Mouse (Mus musculus): ENCODE results near the gene Rbm4b.

Gene Rbm4b

DNA sequence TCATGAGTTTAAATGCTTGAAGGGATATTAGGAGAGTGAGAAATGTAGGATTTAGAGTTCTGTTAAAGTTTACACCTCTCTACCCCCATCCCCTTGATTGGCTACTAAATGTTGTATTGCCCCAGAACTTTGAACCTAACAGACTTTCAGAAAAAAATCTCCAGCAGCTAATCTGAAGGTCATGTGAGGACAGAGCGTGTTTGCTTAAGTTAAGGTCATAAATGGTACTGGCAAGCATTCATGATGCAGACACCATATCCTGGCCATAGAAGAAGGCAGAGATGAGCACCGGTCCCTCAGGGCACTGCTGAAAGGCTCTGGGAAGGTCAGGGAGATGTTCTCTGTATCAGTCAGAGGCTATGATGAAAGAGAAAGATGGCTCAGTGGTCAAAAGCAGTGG lies 39.0 kb upstream of the Rbm4b start:
- TF ChIP-seq POU5F1 (IDR thresholded peaks at IDR 0.05; ENCODE audit: borderline replicate concordance, low read length) (no peak), NANOG (IDR thresholded peaks at IDR 0.05; ENCODE audit: borderline replicate concordance, low read length) (no peak), CTCF (conservative IDR thresholded peaks at IDR 0.05; ENCODE audit: low read length) (no peak)
- peaks cover 64% of the 10 kb centered on the region for H3K4me1 ChIP-seq (replicated peaks; ENCODE audit: low read depth, low read length)
- no peak overlapping the region for H3K4me3 ChIP-seq (replicated peaks; ENCODE audit: low read length)
- no peaks in the 10 kb centered on the region for H3K9me3 ChIP-seq (ENCODE audit: low read length)
- H3K36me3 ChIP-seq (ENCODE audit: insufficient read depth, low read length) = no peaks in the 10 kb centered on the region
- H3K27me3 ChIP-seq (ENCODE audit: insufficient read depth, low read length) = peaks cover 64% of the 10 kb centered on the region

DNA sequence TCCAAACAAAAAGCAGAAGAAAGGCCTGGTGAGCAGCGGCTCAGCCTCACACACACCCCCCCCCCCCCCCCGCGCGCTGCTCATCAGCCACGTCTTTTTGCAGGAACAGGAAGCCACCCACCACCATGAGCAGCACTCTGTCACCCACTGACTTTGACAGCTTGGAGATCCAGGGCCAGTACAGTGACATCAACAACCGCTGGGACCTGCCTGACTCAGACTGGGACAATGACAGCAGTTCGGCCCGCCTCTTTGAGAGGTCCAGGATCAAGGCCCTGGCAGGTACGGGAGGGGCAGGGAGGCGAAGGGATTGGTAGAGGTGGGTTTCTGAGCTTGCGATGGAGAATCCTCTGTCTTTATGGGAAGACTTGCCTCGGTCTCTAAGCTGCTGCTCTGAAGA lies 37.6 kb upstream of the Rbm4b start:
- H3K36me3 ChIP-seq (ENCODE audit: insufficient read depth, low read length) = no peaks in the 10 kb centered on the region

DNA sequence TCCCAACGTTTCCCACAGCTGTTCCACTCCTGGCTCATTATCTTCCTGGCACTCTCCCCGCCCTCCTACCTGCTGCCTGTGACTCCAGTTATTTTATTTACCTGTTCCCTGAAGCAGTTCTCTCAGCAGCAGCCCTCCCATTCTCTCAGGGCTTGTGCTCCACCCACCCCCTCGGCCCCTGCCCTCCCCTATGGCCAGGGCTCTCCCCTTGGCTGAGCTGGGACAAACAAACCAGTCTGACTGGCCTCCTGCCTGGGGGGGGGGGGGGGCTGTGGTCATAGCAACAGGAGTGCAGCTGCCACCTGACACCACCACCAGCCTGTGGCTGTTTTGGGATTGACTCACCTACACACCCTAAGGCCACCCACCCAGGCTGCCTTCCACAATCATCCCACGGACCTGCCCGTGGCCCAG lies 36.9 kb upstream of the Rbm4b start:
- H3K4me1 ChIP-seq (replicated peaks; ENCODE audit: low read depth, low read length) = peaks cover 77% of the 10 kb centered on the region
- H3K36me3 ChIP-seq (ENCODE audit: insufficient read depth, low read length) = 0 out of 2 replicates have a peak, but pooled peaks cover 2% of the 10 kb centered on the region
- H3K4me3 ChIP-seq (replicated peaks; ENCODE audit: low read length) = peak overlapping the region; percentile 37; the same call in 1 of the 2 replicates
- H3K27me3 ChIP-seq (ENCODE audit: insufficient read depth, low read length) = peaks cover 46% of the 10 kb centered on the region
- TF ChIP-seq NANOG (IDR thresholded peaks at IDR 0.05; ENCODE audit: borderline replicate concordance, low read length) (no peak), CTCF (conservative IDR thresholded peaks at IDR 0.05; ENCODE audit: low read length) (no peak), POU5F1 (IDR thresholded peaks at IDR 0.05; ENCODE audit: borderline replicate concordance, low read length) (no peak)
- H3K9me3 ChIP-seq (ENCODE audit: low read length) = no peaks in the 10 kb centered on the region

More for the DNA sequence above, 37.6 kb upstream of the Rbm4b start:
- H3K9me3 ChIP-seq (ENCODE audit: low read length) = no peaks in the 10 kb centered on the region
- peaks cover 70% of the 10 kb centered on the region for H3K4me1 ChIP-seq (replicated peaks; ENCODE audit: low read depth, low read length)
- no peak for TF ChIP-seq POU5F1 (IDR thresholded peaks at IDR 0.05; ENCODE audit: borderline replicate concordance, low read length)
- no peak for TF ChIP-seq CTCF (conservative IDR thresholded peaks at IDR 0.05; ENCODE audit: low read length)
- TF ChIP-seq NANOG (IDR thresholded peaks at IDR 0.05; ENCODE audit: borderline replicate concordance, low read length) = no peak
- peak overlapping the region; percentile 37; the same call in 1 of the 2 replicates for H3K4me3 ChIP-seq (replicated peaks; ENCODE audit: low read length)
- peaks cover 52% of the 10 kb centered on the region for H3K27me3 ChIP-seq (ENCODE audit: insufficient read depth, low read length)

DNA sequence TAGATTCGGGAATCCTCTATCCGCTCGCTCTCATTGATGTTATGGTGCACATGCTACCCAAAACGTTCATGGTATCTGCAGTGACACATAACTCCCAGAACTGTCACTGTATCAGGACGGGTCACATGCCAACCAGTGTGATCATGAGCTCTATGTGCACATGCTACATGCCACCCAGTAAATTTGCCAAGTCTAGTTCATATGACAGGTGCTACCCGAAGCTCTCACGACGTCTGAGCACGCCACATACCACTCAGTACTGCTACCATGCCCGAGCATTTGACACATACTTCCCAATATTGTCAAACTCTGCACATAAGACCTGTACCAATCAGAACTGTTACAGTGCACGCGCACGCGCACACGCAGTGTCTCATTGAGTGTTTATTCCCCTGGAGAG lies 36.2 kb upstream of the Rbm4b start:
- Histone ChIP-seq H3K4me3 (replicated peaks; ENCODE audit: low read length) (peak overlapping the region; percentile 73; the same call in 1 of the 2 replicates), H3K36me3 (ENCODE audit: insufficient read depth, low read length) (peaks cover 7% of the 10 kb centered on the region; the same call in 1 of the 2 replicates), H3K9me3 (ENCODE audit: low read length) (no peaks in the 10 kb centered on the region), H3K27me3 (ENCODE audit: insufficient read depth, low read length) (peaks cover 38% of the 10 kb centered on the region), H3K4me1 (replicated peaks; ENCODE audit: low read depth, low read length) (peaks cover 81% of the 10 kb centered on the region)
- TF ChIP-seq POU5F1 (IDR thresholded peaks at IDR 0.05; ENCODE audit: borderline replicate concordance, low read length) (no peak), CTCF (conservative IDR thresholded peaks at IDR 0.05; ENCODE audit: low read length) (no peak), NANOG (IDR thresholded peaks at IDR 0.05; ENCODE audit: borderline replicate concordance, low read length) (no peak)

DNA sequence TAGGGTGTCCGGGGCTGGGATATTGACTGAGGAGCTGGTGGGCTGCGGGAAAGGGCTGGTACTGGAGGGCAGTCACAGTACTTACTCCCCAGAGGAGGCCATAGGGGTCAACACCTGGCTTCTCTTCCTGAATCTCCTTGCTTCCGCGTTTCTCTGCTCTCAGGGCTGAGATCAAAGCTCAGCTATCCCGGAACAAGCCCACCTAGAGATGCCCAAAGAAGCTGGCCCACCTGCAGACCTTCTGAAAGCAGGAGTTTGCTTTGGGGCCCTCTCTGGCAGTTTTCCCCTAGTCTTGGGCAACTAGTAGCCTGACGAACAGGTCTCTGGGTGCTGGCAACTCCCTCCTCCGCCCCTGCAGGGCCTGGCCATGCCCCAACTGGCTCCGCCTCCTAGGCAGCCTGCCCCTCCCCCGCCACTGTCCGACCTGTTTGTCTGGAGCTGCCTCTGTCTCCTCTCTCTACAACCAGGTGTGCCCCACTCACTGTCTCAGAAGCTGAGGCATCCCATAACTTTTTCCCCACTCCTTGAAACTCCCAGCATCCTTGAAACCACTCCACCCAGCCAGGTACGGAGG lies 35.5 kb upstream of the Rbm4b start:
- no peaks in the 10 kb centered on the region for H3K9me3 ChIP-seq (ENCODE audit: low read length)
- H3K4me3 ChIP-seq (replicated peaks; ENCODE audit: low read length) = peak overlapping the region; percentile 73
- TF ChIP-seq POU5F1 (IDR thresholded peaks at IDR 0.05; ENCODE audit: borderline replicate concordance, low read length) (no peak), NANOG (IDR thresholded peaks at IDR 0.05; ENCODE audit: borderline replicate concordance, low read length) (no peak), CTCF (conservative IDR thresholded peaks at IDR 0.05; ENCODE audit: low read length) (no peak)
- peaks cover 78% of the 10 kb centered on the region for H3K4me1 ChIP-seq (replicated peaks; ENCODE audit: low read depth, low read length)
- H3K27me3 ChIP-seq (ENCODE audit: insufficient read depth, low read length) = peaks cover 32% of the 10 kb centered on the region
- H3K36me3 ChIP-seq (ENCODE audit: insufficient read depth, low read length) = peaks cover 10% of the 10 kb centered on the region

DNA sequence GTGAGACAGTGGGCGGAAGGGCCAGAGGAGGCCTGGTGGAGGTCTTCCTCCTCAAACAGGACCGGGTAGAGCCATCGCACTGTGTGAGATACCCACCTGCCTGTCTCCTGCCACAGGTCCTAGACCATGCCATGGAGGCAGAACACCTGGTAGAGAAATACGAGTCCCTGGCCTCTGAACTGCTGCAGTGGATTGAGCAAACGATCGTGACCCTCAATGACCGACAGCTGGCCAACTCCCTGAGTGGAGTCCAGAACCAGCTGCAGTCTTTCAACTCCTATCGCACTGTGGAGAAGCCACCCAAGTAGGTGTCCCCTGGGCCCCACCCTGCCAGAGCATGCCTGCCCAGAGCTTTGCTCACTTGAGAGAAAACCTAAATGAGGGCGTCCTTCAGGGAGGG lies 27.1 kb upstream of the Rbm4b start:
- H3K27me3 ChIP-seq (ENCODE audit: insufficient read depth, low read length) = peaks cover 19% of the 10 kb centered on the region
- peaks cover 31% of the 10 kb centered on the region for H3K36me3 ChIP-seq (ENCODE audit: insufficient read depth, low read length)
- H3K9me3 ChIP-seq (ENCODE audit: low read length) = no peaks in the 10 kb centered on the region
- no peak overlapping the region for H3K4me3 ChIP-seq (replicated peaks; ENCODE audit: low read length)
- TF ChIP-seq POU5F1 (IDR thresholded peaks at IDR 0.05; ENCODE audit: borderline replicate concordance, low read length) (no peak), CTCF (conservative IDR thresholded peaks at IDR 0.05; ENCODE audit: low read length) (no peak), NANOG (IDR thresholded peaks at IDR 0.05; ENCODE audit: borderline replicate concordance, low read length) (no peak)
- peaks cover 41% of the 10 kb centered on the region for H3K4me1 ChIP-seq (replicated peaks; ENCODE audit: low read depth, low read length)

DNA sequence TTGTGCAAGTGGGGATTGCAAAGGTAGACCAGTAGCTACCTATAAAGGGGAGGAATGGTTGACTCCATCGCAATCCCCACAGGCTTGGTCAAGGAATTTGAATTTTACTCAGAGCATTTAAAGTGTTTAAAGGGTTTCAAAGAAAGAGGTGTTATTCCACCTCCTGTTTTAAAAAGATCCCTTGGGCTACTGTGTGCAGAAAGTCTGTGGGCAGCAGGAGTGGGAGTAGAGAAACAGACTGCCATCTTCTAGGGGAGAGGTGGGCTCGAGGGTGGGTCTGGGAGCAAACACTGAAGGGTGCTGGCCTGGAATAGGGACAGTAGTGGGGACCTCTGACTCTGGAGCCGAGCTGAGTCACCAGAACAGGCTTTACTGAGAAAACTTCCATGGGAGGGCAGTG lies 23.2 kb upstream of the Rbm4b start:
- peaks cover 30% of the 10 kb centered on the region for H3K4me1 ChIP-seq (replicated peaks; ENCODE audit: low read depth, low read length)
- TF ChIP-seq CTCF (conservative IDR thresholded peaks at IDR 0.05; ENCODE audit: low read length) (no peak), POU5F1 (IDR thresholded peaks at IDR 0.05; ENCODE audit: borderline replicate concordance, low read length) (no peak), NANOG (IDR thresholded peaks at IDR 0.05; ENCODE audit: borderline replicate concordance, low read length) (no peak)
- peaks cover 27% of the 10 kb centered on the region for H3K36me3 ChIP-seq (ENCODE audit: insufficient read depth, low read length)
- H3K27me3 ChIP-seq (ENCODE audit: insufficient read depth, low read length) = peaks cover 31% of the 10 kb centered on the region
- H3K9me3 ChIP-seq (ENCODE audit: low read length) = no peaks in the 10 kb centered on the region
- H3K4me3 ChIP-seq (replicated peaks; ENCODE audit: low read length) = no peak overlapping the region

DNA sequence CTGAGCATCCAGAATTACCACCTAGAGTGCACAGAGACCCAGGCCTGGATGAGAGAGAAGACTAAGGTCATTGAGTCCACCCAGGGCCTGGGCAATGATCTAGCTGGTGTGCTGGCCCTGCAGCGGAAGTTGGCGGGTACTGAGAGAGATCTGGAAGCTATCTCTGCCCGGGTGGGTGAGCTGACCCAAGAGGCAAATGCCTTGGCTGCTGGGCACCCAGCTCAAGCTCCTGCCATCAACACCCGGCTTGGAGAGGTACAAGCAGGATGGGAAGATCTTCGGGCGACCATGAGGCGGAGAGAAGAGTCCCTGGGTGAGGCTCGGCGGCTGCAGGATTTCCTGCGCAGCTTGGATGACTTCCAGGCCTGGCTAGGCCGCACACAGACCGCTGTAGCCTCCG lies 18.4 kb upstream of the Rbm4b start:
- Histone ChIP-seq H3K36me3 (ENCODE audit: insufficient read depth, low read length) (peaks cover 50% of the 10 kb centered on the region), H3K4me1 (replicated peaks; ENCODE audit: low read depth, low read length) (peaks cover 19% of the 10 kb centered on the region), H3K4me3 (replicated peaks; ENCODE audit: low read length) (peak overlapping the region; percentile 73), H3K27me3 (ENCODE audit: insufficient read depth, low read length) (peaks cover 20% of the 10 kb centered on the region; the same call in 1 of the 2 replicates), H3K9me3 (ENCODE audit: low read length) (no peaks in the 10 kb centered on the region)
- TF ChIP-seq POU5F1 (IDR thresholded peaks at IDR 0.05; ENCODE audit: borderline replicate concordance, low read length) (no peak), NANOG (IDR thresholded peaks at IDR 0.05; ENCODE audit: borderline replicate concordance, low read length) (no peak), CTCF (conservative IDR thresholded peaks at IDR 0.05; ENCODE audit: low read length) (no peak)

DNA sequence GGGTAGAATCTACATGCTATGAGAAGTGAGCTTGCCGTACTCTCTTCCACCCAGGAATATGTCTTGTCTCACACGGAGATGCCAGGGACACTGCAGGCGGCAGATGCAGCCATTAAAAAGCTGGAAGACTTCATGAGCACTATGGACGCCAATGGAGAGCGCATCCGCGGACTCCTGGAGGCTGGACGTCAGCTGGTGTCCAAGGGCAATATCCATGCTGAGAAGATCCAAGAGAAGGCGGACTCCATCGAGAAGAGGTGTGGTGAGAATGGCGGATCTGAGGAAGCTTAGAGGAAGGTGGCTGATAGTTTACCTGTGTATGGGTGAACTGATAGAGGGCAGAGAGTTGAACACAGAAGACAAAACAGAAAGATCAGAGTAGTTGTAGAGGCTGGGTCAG lies 17.2 kb upstream of the Rbm4b start:
- Histone ChIP-seq H3K36me3 (ENCODE audit: insufficient read depth, low read length) (peaks cover 47% of the 10 kb centered on the region), H3K4me3 (replicated peaks; ENCODE audit: low read length) (no peak overlapping the region), H3K9me3 (ENCODE audit: low read length) (no peaks in the 10 kb centered on the region), H3K4me1 (replicated peaks; ENCODE audit: low read depth, low read length) (peaks cover 11% of the 10 kb centered on the region), H3K27me3 (ENCODE audit: insufficient read depth, low read length) (peaks cover 16% of the 10 kb centered on the region; the same call in 1 of the 2 replicates)
- no peak for TF ChIP-seq CTCF (conservative IDR thresholded peaks at IDR 0.05; ENCODE audit: low read length)
- no peak for TF ChIP-seq POU5F1 (IDR thresholded peaks at IDR 0.05; ENCODE audit: borderline replicate concordance, low read length)
- TF ChIP-seq NANOG (IDR thresholded peaks at IDR 0.05; ENCODE audit: borderline replicate concordance, low read length) = no peak
